Mouse (Mus musculus): ENCODE measurements around the gene Atxn2. TPM values are rescaled to one million over a fixed set of nuclear protein-coding genes. Genes with fewer than 3 reads are reported as not detected.
"Not testable (repeated sequence)": the region's sequence is repeated elsewhere in the genome, so short reads cannot be mapped to it uniquely, and the experiment has no call there.

Atxn2 gene
- total RNA-seq, 2 experiments from 2014 or later, result 191 to 216 TPM

GRCm38 (mm10) chr5:121710402-121710801, 735 bp upstream of the Atxn2 start:
- DNase-seq (ENCODE audit: low spot score in 2 of 2), result no peak

GRCm38 (mm10) chr5:121710851-121711173, 325 bp upstream of the Atxn2 start:
- DNase-seq (ENCODE audit: low spot score in 2 of 2), result no peak

- DNase-seq (ENCODE audit: low spot score in 2 of 2), result no peak
Measured at GRCm38 (mm10) chr5:121711928-121712231, 743 bp downstream of the Atxn2 start.

- DNase-seq (ENCODE audit: low spot score in 2 of 2), result peak in 1 of 2 experiments; percentile 38
Measured at GRCm38 (mm10) chr5:121712232-121712933, 1.2 kb downstream of the Atxn2 start.

GRCm38 (mm10) chr5:121712934-121713538, 1.9 kb downstream of the Atxn2 start:
- peak; percentile 30 to 46 for DNase-seq (ENCODE audit: low spot score in 2 of 2)

GRCm38 (mm10) chr5:121714331-121714730, 3.2 kb downstream of the Atxn2 start:
- no peak for DNase-seq (ENCODE audit: low spot score in 2 of 2)

GRCm38 (mm10) chr5:121714928-121715327, 3.8 kb downstream of the Atxn2 start:
- DNase-seq (ENCODE audit: low spot score in 2 of 2), result no peak

- DNase-seq (ENCODE audit: low spot score in 2 of 2), result no peak
Measured at GRCm38 (mm10) chr5:121718462-121718861, 7.3 kb downstream of the Atxn2 start.

GRCm38 (mm10) chr5:121720888-121721585, 9.9 kb downstream of the Atxn2 start:
- DNase-seq (ENCODE audit: low spot score in 2 of 2), result no peak

- DNase-seq (ENCODE audit: low spot score in 2 of 2), result no peak
Measured at GRCm38 (mm10) chr5:121721841-121722240, 10.7 kb downstream of the Atxn2 start.

GRCm38 (mm10) chr5:121724678-121725077, 13.5 kb downstream of the Atxn2 start:
- no peak for DNase-seq (ENCODE audit: low spot score in 2 of 2)

- DNase-seq (ENCODE audit: low spot score in 2 of 2), result no peak
Measured at GRCm38 (mm10) chr5:121730057-121730456, 18.9 kb downstream of the Atxn2 start.

- DNase-seq (ENCODE audit: low spot score in 2 of 2), result no peak
Measured at GRCm38 (mm10) chr5:121736641-121737040, 25.5 kb downstream of the Atxn2 start.

GRCm38 (mm10) chr5:121738162-121738561, 27.0 kb downstream of the Atxn2 start:
- not testable (repeated sequence) for DNase-seq (ENCODE audit: low spot score in 2 of 2)

GRCm38 (mm10) chr5:121738576-121739191, 27.5 kb downstream of the Atxn2 start:
- no peak for DNase-seq (ENCODE audit: low spot score in 2 of 2)

GRCm38 (mm10) chr5:121740516-121740915, 29.4 kb downstream of the Atxn2 start:
- no peak for DNase-seq (ENCODE audit: low spot score in 2 of 2)

- DNase-seq (ENCODE audit: low spot score in 2 of 2), result no peak
Measured at GRCm38 (mm10) chr5:121742915-121743314, 31.8 kb downstream of the Atxn2 start.

GRCm38 (mm10) chr5:121747884-121748594, 36.9 kb downstream of the Atxn2 start:
- not testable (repeated sequence) for DNase-seq (ENCODE audit: low spot score in 2 of 2)

GRCm38 (mm10) chr5:121749633-121750032, 38.5 kb downstream of the Atxn2 start:
- DNase-seq (ENCODE audit: low spot score in 2 of 2), result no peak

- DNase-seq (ENCODE audit: low spot score in 2 of 2), result no peak
Measured at GRCm38 (mm10) chr5:121757900-121758299, 46.8 kb downstream of the Atxn2 start.

GRCm38 (mm10) chr5:121758341-121758740, 47.2 kb downstream of the Atxn2 start:
- DNase-seq (ENCODE audit: low spot score in 2 of 2), result no peak

All from adrenal gland, postnatal 4 days (tissue).